Mouse (Mus musculus) liver, postnatal 0 days (tissue): ENCODE data around the gene Gpn3.

Experiments
- CTCF ChIP-seq: sonication (generic); IDR thresholded peaks from 2 replicates; pipeline ENCODE4 v1.5.1; 2016; ENCODE audit warnings: antibody characterized with exemption, low read depth
- EP300 ChIP-seq: IDR thresholded peaks from 2 replicates; pipeline ENCODE4 v1.6.1; 2016; ENCODE audit warnings: antibody characterized with exemption, low read depth, mild to moderate bottlenecking

GRCm38 (mm10) chr5:122354492-122355067 lies 17.1 kb upstream of the Gpn3 start:
- TF ChIP-seq EP300 (no peak), CTCF (peak; percentile 24; the same call in 1 of the 2 replicates)
